Mouse (Mus musculus) layer of hippocampus, adult 18-20 months (tissue): Measurements from ENCODE around the gene Gm3667. TPM values are rescaled to one million over a fixed set of nuclear protein-coding genes. Genes with fewer than 3 reads are reported as not detected.
A peak's percentile ranks its signal among the peaks of the same experiment; 100 is the strongest.
"Not testable (repeated sequence)": the region's sequence is repeated elsewhere in the genome, so short reads cannot be mapped to it uniquely, and the experiment has no call there.

Experiments
- DNase-seq, 2 experiments: peaks; one replicate each; pipeline ENCODE4 v3.0.0; 2022; ENCODE audit warnings: low spot score in 2 of 2
- long read RNA-seq: library from polyadenylated mRNA; stranded (forward); transcript quantifications from one replicate; pipeline ENCODE4 v2.0.0, GENCODE M21; 2021
- total RNA-seq, 2 experiments: library from RNA; stranded (reverse); gene quantifications; 2 replicates each; pipeline ENCODE4 v1.2.3; 2021

Gene Gm3667
- total RNA-seq: 1 to 10 TPM in 1 of 2 experiments, under 1 TPM in 1; 0.81 to 1.9 TPM
- long read RNA-seq, partial matches to known transcripts: 0 of 2 reads
- long read RNA-seq, other reads (novel, unspliced or antisense): 2 of 2 reads

DNA sequence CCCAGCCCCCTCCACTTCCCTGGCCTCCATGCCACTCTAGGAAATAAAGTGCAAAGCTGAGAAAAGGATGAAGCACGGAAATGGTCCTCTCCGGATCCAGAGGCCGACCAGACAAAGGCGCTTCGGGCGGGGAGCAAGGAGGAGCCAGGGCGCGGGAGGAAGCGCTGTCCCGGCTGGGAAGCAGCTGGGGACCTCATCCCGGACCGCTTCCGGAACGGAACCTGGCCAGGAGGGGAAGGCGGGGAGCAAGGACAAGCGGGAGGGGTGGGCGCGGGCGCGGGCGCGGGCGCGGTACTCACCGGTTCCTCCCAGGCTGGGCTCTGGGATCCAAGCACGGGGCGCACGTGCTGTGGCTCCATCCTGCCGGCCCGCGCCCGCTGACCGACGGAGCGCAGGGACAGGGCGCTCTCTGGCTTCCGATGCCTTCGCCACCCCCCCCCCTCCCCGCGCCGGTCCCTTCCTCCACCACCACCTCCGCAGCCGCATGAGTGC lies at the start of gene Gm3667:
Gm3667 (minus strand) TSS at position 442 of the 492 bp plus-strand sequence.
- DNase-seq: not testable (repeated sequence)

DNA sequence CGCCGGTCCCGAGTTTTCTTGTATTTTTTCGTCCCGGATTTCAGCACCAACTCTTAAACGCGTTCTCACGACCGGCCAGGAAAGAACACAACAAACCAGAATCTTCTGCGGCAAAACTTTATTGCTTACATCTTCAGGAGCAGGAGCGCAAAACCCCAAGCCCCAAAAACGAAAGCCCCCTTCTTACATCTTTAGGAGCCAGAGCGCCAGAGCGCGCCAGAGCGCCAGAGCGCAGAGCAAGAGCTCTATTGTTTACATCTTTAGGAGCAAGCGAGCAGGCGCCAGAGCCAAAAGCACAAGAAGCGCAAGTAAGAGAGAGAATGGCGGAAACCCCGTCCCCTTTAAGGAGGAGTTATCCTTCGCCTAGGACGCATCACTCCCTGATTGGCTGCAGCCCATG lies 10.1 kb upstream of the Gm3667 start:
- not testable (repeated sequence) for DNase-seq

DNA sequence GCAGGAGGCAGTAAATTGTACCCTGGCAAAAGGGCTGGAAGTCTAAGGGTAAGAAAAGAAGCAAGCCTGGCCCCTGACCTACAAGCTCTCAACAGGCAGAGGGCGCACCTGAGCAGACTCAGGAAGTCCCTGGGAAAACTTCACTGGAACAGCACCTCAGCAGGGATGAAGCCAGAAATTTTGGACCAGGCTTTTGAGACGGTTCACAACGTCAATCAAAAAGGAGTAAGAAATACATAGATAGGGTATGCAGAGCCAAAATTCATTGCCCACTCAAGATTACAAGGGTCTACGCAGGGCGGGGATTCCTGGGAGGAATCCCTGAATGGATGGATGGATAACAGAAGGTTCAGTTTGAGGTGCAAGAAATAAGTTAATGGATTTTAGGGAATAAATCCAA lies 951 bp downstream of the Gm3667 start:
- DNase-seq: peak; percentile 16 to 44

DNA sequence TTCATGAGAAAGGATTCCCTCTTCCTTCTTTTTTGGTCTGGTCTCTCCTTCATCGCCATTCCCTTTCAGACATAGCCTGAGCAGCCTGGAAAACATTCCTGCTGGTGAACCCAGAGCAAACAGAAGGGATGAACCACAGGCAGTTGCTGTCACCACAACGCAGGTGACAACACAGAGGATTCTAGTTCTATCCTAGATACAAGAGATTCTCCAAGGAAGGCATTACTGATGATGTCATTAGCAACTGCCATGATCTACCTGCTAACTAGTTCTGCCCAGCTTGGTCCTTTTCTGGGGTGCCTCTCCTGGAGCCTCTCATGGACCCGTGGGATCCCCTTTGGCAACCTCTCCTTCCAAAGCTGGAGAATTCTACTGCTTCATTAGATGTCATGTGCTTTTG lies 49.6 kb downstream of the Gm3667 start, which contains the start of gene Gm3642:
Gm3642 (minus strand) TSS at position 101 of the 400 bp plus-strand sequence.
- not testable (repeated sequence) for DNase-seq

DNA sequence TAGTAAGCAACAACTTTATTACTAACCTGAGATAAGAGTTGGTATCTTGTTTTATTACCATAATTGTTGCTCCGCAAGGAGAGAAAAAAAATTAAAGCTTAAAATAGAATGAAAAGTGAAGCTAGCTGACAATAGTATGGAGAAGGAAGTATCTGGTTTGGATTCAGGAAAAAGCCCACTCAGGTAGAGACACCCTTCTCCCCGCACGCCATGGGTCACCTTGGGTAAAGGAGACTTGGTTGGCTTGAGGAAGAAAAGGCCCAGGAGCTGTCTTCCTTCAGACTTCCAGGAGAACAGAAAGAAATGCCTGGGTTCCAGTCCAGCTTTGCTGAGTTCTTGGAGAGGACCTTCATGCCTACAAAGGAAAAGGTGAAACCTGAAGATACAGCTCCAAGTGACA lies 66.5 kb downstream of the Gm3667 start:
- not testable (repeated sequence) for DNase-seq

Other genes starting within 250 kb of the Gm3667 start
- not detected for gene Gm10251, start 205.8 kb downstream of the Gm3667 start, total RNA-seq
- not detected for gene Gm8050, start 169.7 kb downstream of the Gm3667 start, total RNA-seq
- 1 to 10 TPM; 3.9 to 4.3 TPM for gene Gm3636, start 147.6 kb downstream of the Gm3667 start, total RNA-seq
- not detected for gene Gm8362, start 115.6 kb downstream of the Gm3667 start, total RNA-seq
- under 1 TPM; 0.20 to 0.32 TPM for gene Gm3642, start 49.7 kb downstream of the Gm3667 start, total RNA-seq
- gene Gm6356, start 83.9 kb upstream of the Gm3667 start, total RNA-seq: not detected
- under 1 TPM; 0.37 to 0.79 TPM for gene Gm10406, start 137.5 kb upstream of the Gm3667 start, total RNA-seq
- gene Gm3685, start 155.0 kb upstream of the Gm3667 start, total RNA-seq: not detected
- 1 to 10 TPM; 3.2 to 4.1 TPM for gene Gm3696, start 210.7 kb upstream of the Gm3667 start, total RNA-seq
- gene Gm6676, start 235.4 kb upstream of the Gm3667 start, total RNA-seq: not detected